Mouse (Mus musculus): Measurements from ENCODE around the gene Slco1c1. TPM values are rescaled to one million over a fixed set of nuclear protein-coding genes. Genes with fewer than 3 reads are reported as not detected.

The Slco1c1 gene
- polyA plus RNA-seq, 1 experiment from 2014 or later: 3.6 TPM

DNA sequence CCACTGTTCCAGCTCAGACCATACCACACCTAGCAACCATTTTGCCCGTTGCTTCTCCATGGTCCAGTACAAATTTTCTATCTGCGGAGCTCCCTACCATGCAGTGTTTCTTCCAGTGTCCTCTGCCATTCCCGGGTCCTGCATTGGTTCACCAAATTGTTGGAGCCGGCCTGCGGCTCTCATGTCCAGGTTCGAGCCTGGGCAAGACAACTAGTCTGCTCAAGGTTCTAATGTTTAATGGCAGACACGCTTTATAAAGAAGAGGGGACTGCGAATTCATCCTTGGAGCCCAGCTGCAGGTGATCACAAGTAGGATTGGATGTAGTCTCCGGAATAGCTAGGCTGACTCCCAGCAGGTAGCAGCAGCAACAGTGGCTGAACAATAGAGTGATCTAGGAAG is 76.8 kb downstream of the Slco1c1 start:
- Histone ChIP-seq H3K4me1 (replicated peaks; ENCODE audit: control insufficient read depth, insufficient read depth, low read length) (no peaks in the 10 kb centered on the region), H3K36me3 (ENCODE audit: control insufficient read depth, insufficient read depth, low read length) (no peaks in the 10 kb centered on the region), H3K27ac (ENCODE audit: low read depth, low read length) (no peak overlapping the region), H3K9me3 (ENCODE audit: control insufficient read depth, low read length) (no peaks in the 10 kb centered on the region), H3K27me3 (ENCODE audit: control insufficient read depth, insufficient read depth, low read length) (no peaks in the 10 kb centered on the region), H3K4me2 (replicated peaks; ENCODE audit: low read depth, low read length) (no peak overlapping the region), H3K4me3 (ENCODE audit: low read depth, low read length) (no peak overlapping the region), H3K9ac (ENCODE audit: low read depth, low read length) (no peak overlapping the region)
- DNase-seq (ENCODE audit: low spot score) (no peak), ATAC-seq (ENCODE audit: low FRiP score) (no peak)
- 64% methylated on average over 9 of the region's 9 CpGs for WGBS

DNA sequence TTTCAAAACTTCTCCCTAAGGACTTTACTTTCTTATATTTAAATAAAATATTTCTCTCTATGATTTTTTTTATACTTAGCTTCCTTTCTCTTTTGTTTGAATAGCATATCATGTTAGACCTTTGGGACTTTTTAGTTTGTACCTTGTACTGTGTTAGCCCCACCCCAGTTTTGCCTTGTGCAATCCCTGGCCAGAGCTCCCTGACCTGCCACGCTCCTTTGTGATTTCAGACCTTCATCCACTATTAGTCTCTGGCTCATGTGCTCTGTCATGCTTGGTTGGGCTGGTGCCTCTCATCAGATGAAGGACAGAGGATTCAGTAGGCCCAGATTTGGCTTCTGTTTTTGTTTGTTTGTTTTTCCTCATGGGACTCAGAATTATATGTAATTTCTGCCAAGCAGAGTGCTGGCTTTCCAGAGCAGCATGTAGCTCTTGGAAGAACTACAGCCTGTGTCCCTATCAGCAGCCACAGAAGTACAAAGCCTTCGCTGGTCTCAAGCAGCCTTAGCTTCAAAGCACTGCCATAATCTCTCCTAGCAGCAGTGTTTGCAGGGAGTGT is 86.6 kb downstream of the Slco1c1 start:
- Histone ChIP-seq H3K4me2 (replicated peaks; ENCODE audit: low read depth, low read length) (no peak overlapping the region), H3K4me3 (ENCODE audit: low read depth, low read length) (no peak overlapping the region), H3K36me3 (ENCODE audit: control insufficient read depth, insufficient read depth, low read length) (no peaks in the 10 kb centered on the region), H3K27ac (ENCODE audit: low read depth, low read length) (no peak overlapping the region), H3K9me3 (ENCODE audit: control insufficient read depth, low read length) (no peaks in the 10 kb centered on the region), H3K9ac (ENCODE audit: low read depth, low read length) (no peak overlapping the region), H3K4me1 (replicated peaks; ENCODE audit: control insufficient read depth, insufficient read depth, low read length) (no peaks in the 10 kb centered on the region), H3K27me3 (ENCODE audit: control insufficient read depth, insufficient read depth, low read length) (no peaks in the 10 kb centered on the region)
- WGBS: 73% methylated on average over 2 of the region's 2 CpGs
- no peak for ATAC-seq (ENCODE audit: low FRiP score)
- DNase-seq (ENCODE audit: low spot score): no peak

DNA sequence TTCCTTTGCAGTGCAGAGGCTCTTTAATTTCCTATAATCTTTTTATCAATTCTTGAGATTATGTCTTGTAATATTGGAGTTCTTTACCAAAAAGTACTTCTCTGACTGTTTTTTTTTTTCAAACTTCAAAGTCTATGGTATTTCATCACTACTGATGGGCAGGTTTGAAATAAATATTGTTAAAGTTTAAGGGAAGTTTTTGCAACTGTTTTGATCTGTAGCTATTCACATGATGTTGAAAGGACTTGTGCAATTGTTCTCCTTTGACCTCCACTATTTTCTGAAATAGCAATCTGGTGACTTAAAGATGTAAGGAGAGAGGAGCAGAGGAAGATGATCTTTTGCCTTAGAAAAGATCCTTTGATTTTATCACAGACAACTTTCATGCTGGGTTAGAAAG is 89.8 kb downstream of the Slco1c1 start:
- Histone ChIP-seq H3K27ac (ENCODE audit: low read depth, low read length) (no peak overlapping the region), H3K4me1 (replicated peaks; ENCODE audit: control insufficient read depth, insufficient read depth, low read length) (no peaks in the 10 kb centered on the region), H3K9ac (ENCODE audit: low read depth, low read length) (no peak overlapping the region), H3K4me3 (ENCODE audit: low read depth, low read length) (no peak overlapping the region), H3K36me3 (ENCODE audit: control insufficient read depth, insufficient read depth, low read length) (no peaks in the 10 kb centered on the region), H3K4me2 (replicated peaks; ENCODE audit: low read depth, low read length) (no peak overlapping the region), H3K27me3 (ENCODE audit: control insufficient read depth, insufficient read depth, low read length) (no peaks in the 10 kb centered on the region), H3K9me3 (ENCODE audit: control insufficient read depth, low read length) (no peaks in the 10 kb centered on the region)
- no peak for ATAC-seq (ENCODE audit: low FRiP score)
- DNase-seq (ENCODE audit: low spot score): no peak

DNA sequence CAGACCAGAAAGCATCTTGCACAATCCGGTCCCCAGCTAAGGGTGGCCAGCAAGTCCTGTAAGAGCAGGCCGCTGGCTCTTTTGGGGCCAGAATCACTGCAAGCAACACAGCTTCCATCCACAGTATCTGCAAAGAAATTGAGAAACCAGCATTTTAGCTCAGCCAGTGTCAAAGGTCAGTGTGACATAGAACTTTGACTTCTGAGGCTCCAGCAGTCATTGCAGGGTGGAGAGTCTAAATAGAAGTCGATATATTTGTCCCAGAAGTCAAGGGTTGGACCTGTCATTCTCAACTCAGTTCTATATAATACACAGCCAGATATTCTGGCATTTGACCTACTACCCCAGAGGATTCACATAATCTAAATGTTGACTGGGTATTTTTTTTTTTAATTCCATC is 91.2 kb downstream of the Slco1c1 start:
- no peak overlapping the region for H3K4me2 ChIP-seq (replicated peaks; ENCODE audit: low read depth, low read length)
- H3K4me3 ChIP-seq (ENCODE audit: low read depth, low read length): no peak overlapping the region
- H3K9me3 ChIP-seq (ENCODE audit: control insufficient read depth, low read length): no peaks in the 10 kb centered on the region
- ATAC-seq (ENCODE audit: low FRiP score) (no peak), DNase-seq (ENCODE audit: low spot score) (no peak)
- WGBS: 85% methylated on average over 3 of the region's 3 CpGs
- no peak overlapping the region for H3K27ac ChIP-seq (ENCODE audit: low read depth, low read length)
- no peaks in the 10 kb centered on the region for H3K27me3 ChIP-seq (ENCODE audit: control insufficient read depth, insufficient read depth, low read length)
- H3K4me1 ChIP-seq (replicated peaks; ENCODE audit: control insufficient read depth, insufficient read depth, low read length): no peaks in the 10 kb centered on the region
- H3K36me3 ChIP-seq (ENCODE audit: control insufficient read depth, insufficient read depth, low read length): no peaks in the 10 kb centered on the region
- no peak overlapping the region for H3K9ac ChIP-seq (ENCODE audit: low read depth, low read length)

Other genes starting within 250 kb of the Slco1c1 start
- not detected in 2 replicates for gene Slco1b2, start 105.2 kb downstream of the Slco1c1 start, polyA plus RNA-seq (2014; fragmentation: Nextera tagmentation; extraction: Ambion mirVana)
- gene Gm5724, start 249.4 kb downstream of the Slco1c1 start, polyA plus RNA-seq (2014; fragmentation: Nextera tagmentation; extraction: Ambion mirVana): not detected in 2 replicates

Measured in hindbrain, embryonic 11.5 days (tissue).